Mouse (Mus musculus) embryonic stem cell, embryonic (primary cell): ENCODE measurements around the gene Hspa12b.

Experiments
- CTCF ChIA-PET, 4 experiments: fragments of 300-600 bp in 2 of 4; fragments of 350-600 bp in 2 of 4; sonication (Branson Sonifier 250); formaldehyde crosslinking; loops; one replicate each; lab custom pipeline; 2022; ENCODE audit warnings: inconsistent platforms in 2 of 4; lab: Charles Lee
- POLR2A ChIA-PET, 4 experiments: fragments of 300-600 bp in 2 of 4; fragments of 350-600 bp in 2 of 4; sonication (Branson Sonifier 250); formaldehyde crosslinking; loops; one replicate each; lab custom pipeline; 2022; ENCODE audit warnings: antibody characterized with exemption in 4 of 4, inconsistent platforms in 1 of 4; lab: Charles Lee

Hspa12b gene

GRCm38 (mm10) chr2:131159491-131159910, 32.4 kb downstream of the Hspa12b start:
- CTCF ChIA-PET, result interaction anchor here in 3 of 4 experiments (0.6 to 1.7 kb wide), 14 partner anchors 12 to 104 kb away, joined by 3 to 14 read pairs (median 4); partner anchors contain the start of genes Ap5s1 (in 1 of the 3), Cdc25b (in 1 of the 3) and Spef1 (in 1 of the 3)
- POLR2A ChIA-PET, result interaction anchor here (0.7 to 5.0 kb wide), 63 partner anchors 8 to 495 kb away, joined by 3 to 95 read pairs (median 7); partner anchors contain the start of genes Cdc25b (in 4 of the 4), Spef1 (in 4 of the 4), Pank2 (in 3 of the 4) and Cenpb (in 2 of the 4)

- ChIA-PET CTCF (interaction anchor here in 3 of 4 experiments (0.6 to 1.7 kb wide), 19 partner anchors 9 to 105 kb away, joined by 3 to 14 read pairs (median 4); partner anchors contain the start of genes Cdc25b (in 2 of the 3), Spef1 (in 2 of the 3), Ap5s1 (in 1 of the 3) and Pank2 (in 1 of the 3)), POLR2A (interaction anchor here (0.5 to 5.0 kb wide), 72 partner anchors 8 to 597 kb away, joined by 3 to 95 read pairs (median 5); partner anchors contain the start of genes Cdc25b (in 4 of the 4), Spef1 (in 4 of the 4), Pank2 (in 3 of the 4) and Cenpb (in 2 of the 4))
Observed at GRCm38 (mm10) chr2:131159938-131160581, 33.0 kb downstream of the Hspa12b start, which contains the start of gene 1700037H04Rik. TSS of gene 1700037H04Rik (minus strand) at chr2:131160081.

- ChIA-PET POLR2A (interaction anchor here (0.5 to 5.0 kb wide), 60 partner anchors 8 to 597 kb away, joined by 3 to 95 read pairs (median 8); partner anchors contain the start of genes Cdc25b (in 3 of the 4), Pank2 (in 3 of the 4), Spef1 (in 3 of the 4) and Cenpb (in 2 of the 4)), CTCF (interaction anchor here in 3 of 4 experiments (0.7 to 1.7 kb wide), 15 partner anchors 8 to 104 kb away, joined by 3 to 14 read pairs (median 4); partner anchors contain the start of genes Cdc25b (in 1 of the 3), Pank2 (in 1 of the 3) and Spef1 (in 1 of the 3))
Observed at GRCm38 (mm10) chr2:131160671-131161111, 33.6 kb downstream of the Hspa12b start.

GRCm38 (mm10) chr2:131163924-131164323, 36.8 kb downstream of the Hspa12b start:
- ChIA-PET CTCF (interaction anchor here in 1 of 4 experiments (0.6 kb wide), 1 partner anchor 46 kb away, joined by 3 read pairs; no protein-coding TSS in a partner anchor), POLR2A (interaction anchor here in 2 of 4 experiments (0.9 to 1.0 kb wide), 2 partner anchors 9 kb away, joined by 3 read pairs; no protein-coding TSS in a partner anchor)

GRCm38 (mm10) chr2:131166172-131166571, 39.1 kb downstream of the Hspa12b start:
- CTCF ChIA-PET, result interaction anchor here in 1 of 4 experiments (0.6 kb wide), 1 partner anchor 128 kb away, joined by 3 read pairs; no protein-coding TSS in a partner anchor
- POLR2A ChIA-PET, result interaction anchor here in 1 of 4 experiments (1.9 kb wide), 1 partner anchor 12 kb away, joined by 7 read pairs; no protein-coding TSS in a partner anchor

- ChIA-PET CTCF (interaction anchor here in 3 of 4 experiments (0.6 to 2.0 kb wide), 4 partner anchors 32 to 1410 kb away, joined by 4 to 6 read pairs (median 4); no protein-coding TSS in a partner anchor), POLR2A (interaction anchor here (0.9 to 5.7 kb wide), 9 partner anchors 7 to 37 kb away, joined by 3 to 95 read pairs (median 6); partner anchors contain the start of genes 1700037H04Rik (in 4 of the 4), Cdc25b (in 1 of the 4) and Spef1 (in 1 of the 4))
Observed at GRCm38 (mm10) chr2:131167984-131168383, 40.9 kb downstream of the Hspa12b start.

- ChIA-PET CTCF (interaction anchor here in 2 of 4 experiments (1.0 to 2.0 kb wide), 3 partner anchors 9 to 41 kb away, joined by 3 to 6 read pairs (median 4); partner anchors contain the start of gene 1700037H04Rik (in 1 of the 2)), POLR2A (interaction anchor here (0.5 to 5.7 kb wide), 18 partner anchors 8 to 335 kb away, joined by 3 to 95 read pairs (median 5); partner anchors contain the start of genes 1700037H04Rik (in 4 of the 4), Cenpb (in 2 of the 4), Cdc25b (in 1 of the 4) and Spef1 (in 1 of the 4))
Observed at GRCm38 (mm10) chr2:131168914-131169313, 41.8 kb downstream of the Hspa12b start.

GRCm38 (mm10) chr2:131170936-131171335, 43.9 kb downstream of the Hspa12b start:
- ChIA-PET CTCF (interaction anchor here (0.8 to 3.0 kb wide), 15 partner anchors 8 to 374 kb away, joined by 3 to 16 read pairs (median 5); partner anchors contain the start of genes Cenpb (in 2 of the 4), 1700037H04Rik (in 1 of the 4), Cdc25b (in 1 of the 4) and Spef1 (in 1 of the 4)), POLR2A (interaction anchor here (0.6 to 8.3 kb wide), 31 partner anchors 8 to 859 kb away, joined by 3 to 95 read pairs (median 7); partner anchors contain the start of genes 1700037H04Rik (in 4 of the 4), Cdc25b (in 3 of the 4), Spef1 (in 3 of the 4) and Cenpb (in 2 of the 4))

GRCm38 (mm10) chr2:131171401-131172104, 44.5 kb downstream of the Hspa12b start:
- ChIA-PET POLR2A (interaction anchor here (0.5 to 8.3 kb wide), 41 partner anchors 8 to 858 kb away, joined by 3 to 95 read pairs (median 5); partner anchors contain the start of genes 1700037H04Rik (in 4 of the 4), Cdc25b (in 3 of the 4), Spef1 (in 3 of the 4) and Cenpb (in 2 of the 4)), CTCF (interaction anchor here (1.0 to 3.0 kb wide), 15 partner anchors 8 to 374 kb away, joined by 3 to 16 read pairs (median 5); partner anchors contain the start of genes 1700037H04Rik (in 1 of the 4), Cdc25b (in 1 of the 4), Cenpb (in 1 of the 4) and Spef1 (in 1 of the 4))

- ChIA-PET POLR2A (interaction anchor here (0.5 to 8.3 kb wide), 28 partner anchors 9 to 576 kb away, joined by 3 to 95 read pairs (median 4); partner anchors contain the start of genes 1700037H04Rik (in 3 of the 4), Cdc25b (in 2 of the 4), Pank2 (in 2 of the 4) and Spef1 (in 2 of the 4)), CTCF (interaction anchor here in 3 of 4 experiments (0.5 to 3.0 kb wide), 9 partner anchors 12 to 373 kb away, joined by 3 to 16 read pairs (median 6); partner anchors contain the start of genes 1700037H04Rik (in 1 of the 3), Cdc25b (in 1 of the 3) and Spef1 (in 1 of the 3))
Observed at GRCm38 (mm10) chr2:131172322-131172721, 45.2 kb downstream of the Hspa12b start.

GRCm38 (mm10) chr2:131174700-131175099, 47.6 kb downstream of the Hspa12b start:
- POLR2A ChIA-PET, result interaction anchor here (0.7 to 8.3 kb wide), 30 partner anchors 11 to 220 kb away, joined by 3 to 53 read pairs (median 4); partner anchors contain the start of genes 1700037H04Rik (in 3 of the 4), Cdc25b (in 3 of the 4), Spef1 (in 3 of the 4) and Mavs (in 2 of the 4)
- CTCF ChIA-PET, result interaction anchor here in 3 of 4 experiments (0.7 to 2.1 kb wide), 4 partner anchors 11 to 269 kb away, joined by 3 to 7 read pairs (median 4); partner anchors contain the start of genes 4930402H24Rik (in 1 of the 3) and Atrn (in 1 of the 3)

- ChIA-PET CTCF (interaction anchor here in 3 of 4 experiments (0.7 to 2.1 kb wide), 4 partner anchors 11 to 269 kb away, joined by 3 to 7 read pairs (median 4); partner anchors contain the start of genes 4930402H24Rik (in 1 of the 3) and Atrn (in 1 of the 3)), POLR2A (interaction anchor here (0.7 to 8.3 kb wide), 33 partner anchors 11 to 220 kb away, joined by 3 to 53 read pairs (median 4); partner anchors contain the start of genes 1700037H04Rik (in 3 of the 4), Cdc25b (in 3 of the 4), Spef1 (in 3 of the 4) and Mavs (in 2 of the 4))
Observed at GRCm38 (mm10) chr2:131175286-131175944, 48.3 kb downstream of the Hspa12b start.

GRCm38 (mm10) chr2:131175945-131176309, 48.8 kb downstream of the Hspa12b start:
- CTCF ChIA-PET, result interaction anchor here in 2 of 4 experiments (1.9 to 4.1 kb wide), 4 partner anchors 11 to 34 kb away, joined by 4 to 12 read pairs (median 9); partner anchors contain the start of genes Cdc25b (in 1 of the 2) and Spef1 (in 1 of the 2)

GRCm38 (mm10) chr2:131176491-131176890, 49.4 kb downstream of the Hspa12b start:
- POLR2A ChIA-PET, result interaction anchor here in 3 of 4 experiments (0.6 to 8.3 kb wide), 17 partner anchors 10 to 1569 kb away, joined by 3 to 53 read pairs (median 4); partner anchors contain the start of genes 1700037H04Rik (in 2 of the 3), Cdc25b (in 2 of the 3), Spef1 (in 2 of the 3) and Ap5s1 (in 1 of the 3)
- CTCF ChIA-PET, result interaction anchor here in 2 of 4 experiments (1.9 to 4.1 kb wide), 3 partner anchors 10 to 33 kb away, joined by 4 to 12 read pairs (median 11); partner anchors contain the start of genes Cdc25b (in 1 of the 2) and Spef1 (in 1 of the 2)

More at GRCm38 (mm10) chr2:131175945-131176309, 48.8 kb downstream of the Hspa12b start:
- POLR2A ChIA-PET, result interaction anchor here in 3 of 4 experiments (0.6 to 8.3 kb wide), 27 partner anchors 10 to 1568 kb away, joined by 3 to 53 read pairs (median 4); partner anchors contain the start of genes 1700037H04Rik (in 3 of the 3), Cdc25b (in 2 of the 3), Spef1 (in 2 of the 3) and Ap5s1 (in 1 of the 3)
